Mouse (Mus musculus): ENCODE results near the gene Sprr2e. TPM values are rescaled to one million over a fixed set of nuclear protein-coding genes. Genes with fewer than 3 reads are reported as not detected.

Gene Sprr2e
- not detected in 2 replicates for total RNA-seq (2015; ENCODE audit: low replicate concordance)
- total RNA-seq (2017; ENCODE audit: low replicate concordance) = not detected in 2 replicates

GRCm38 (mm10) chr3:92351843-92352242 is at the start of gene Sprr2e:
Sprr2e (plus strand) TSS chr3:92352143.
- no peak for ATAC-seq (replicated peaks; ENCODE audit: low FRiP score, poor library complexity, severe bottlenecking)

- no peak for ATAC-seq (replicated peaks; ENCODE audit: low FRiP score, poor library complexity, severe bottlenecking)
Observed at GRCm38 (mm10) chr3:92307406-92307805, 44.5 kb upstream of the Sprr2e start.

- ATAC-seq (replicated peaks; ENCODE audit: low FRiP score, poor library complexity, severe bottlenecking) = no peak
Observed at GRCm38 (mm10) chr3:92316320-92316719, 35.6 kb upstream of the Sprr2e start, which contains the start of gene Sprr2b. Sprr2b (plus strand) TSS chr3:92316620.

GRCm38 (mm10) chr3:92317384-92317783 is 34.6 kb upstream of the Sprr2e start:
- ATAC-seq (replicated peaks; ENCODE audit: low FRiP score, poor library complexity, severe bottlenecking) = no peak

GRCm38 (mm10) chr3:92336278-92336677 is 15.7 kb upstream of the Sprr2e start:
- ATAC-seq (replicated peaks; ENCODE audit: low FRiP score, poor library complexity, severe bottlenecking) = no peak

GRCm38 (mm10) chr3:92338840-92339239 is 13.1 kb upstream of the Sprr2e start, which contains the start of gene Sprr2d:
Sprr2d (plus strand) TSS chr3:92339140.
- no peak for ATAC-seq (replicated peaks; ENCODE audit: low FRiP score, poor library complexity, severe bottlenecking)

- ATAC-seq (replicated peaks; ENCODE audit: low FRiP score, poor library complexity, severe bottlenecking) = no peak
Observed at GRCm38 (mm10) chr3:92361619-92362018, 9.7 kb downstream of the Sprr2e start.

GRCm38 (mm10) chr3:92364887-92365286 is 12.9 kb downstream of the Sprr2e start, which contains the start of gene Sprr2f:
Sprr2f (plus strand) TSS chr3:92365187.
- no peak for ATAC-seq (replicated peaks; ENCODE audit: low FRiP score, poor library complexity, severe bottlenecking)

- ATAC-seq (replicated peaks; ENCODE audit: low FRiP score, poor library complexity, severe bottlenecking) = no peak
Observed at GRCm38 (mm10) chr3:92373613-92374012, 21.7 kb downstream of the Sprr2e start.

- ATAC-seq (replicated peaks; ENCODE audit: low FRiP score, poor library complexity, severe bottlenecking) = no peak
Observed at GRCm38 (mm10) chr3:92385385-92385784, 33.4 kb downstream of the Sprr2e start, which contains the start of gene Sprr2h. Sprr2h (plus strand) TSS chr3:92385685.

GRCm38 (mm10) chr3:92394301-92394700 is 42.4 kb downstream of the Sprr2e start:
- no peak for ATAC-seq (replicated peaks; ENCODE audit: low FRiP score, poor library complexity, severe bottlenecking)

Other genes with a start within 250 kb of the Sprr2e start
- not detected in 2 replicates for gene Prr9, start 228.2 kb upstream of the Sprr2e start, total RNA-seq (2015; ENCODE audit: low replicate concordance)
- gene Prr9, start 228.2 kb upstream of the Sprr2e start, total RNA-seq (2017; ENCODE audit: low replicate concordance) = not detected in 2 replicates
- not detected in 2 replicates for gene Lelp1, start 209.4 kb upstream of the Sprr2e start, total RNA-seq (2015; ENCODE audit: low replicate concordance)
- not detected in 2 replicates for gene Lelp1, start 209.4 kb upstream of the Sprr2e start, total RNA-seq (2017; ENCODE audit: low replicate concordance)
- not detected in 2 replicates for gene Sprr2a1, start 136.3 kb upstream of the Sprr2e start, total RNA-seq (2015; ENCODE audit: low replicate concordance)
- gene Sprr2a1, start 136.3 kb upstream of the Sprr2e start, total RNA-seq (2017; ENCODE audit: low replicate concordance) = not detected in 2 replicates
- 0.58 TPM in 1 of 2 replicates, not detected in the other for gene Sprr2a2, start 136.2 kb upstream of the Sprr2e start, total RNA-seq (2015; ENCODE audit: low replicate concordance)
- 0.56 and 0.85 TPM in 2 replicates for gene Sprr2a2, start 136.2 kb upstream of the Sprr2e start, total RNA-seq (2017; ENCODE audit: low replicate concordance)
- not detected in 2 replicates for gene Sprr2a3, start 66.7 kb upstream of the Sprr2e start, total RNA-seq (2015; ENCODE audit: low replicate concordance)
- gene Sprr2a3, start 66.7 kb upstream of the Sprr2e start, total RNA-seq (2017; ENCODE audit: low replicate concordance) = not detected in 2 replicates
- gene Sprr2b, start 35.5 kb upstream of the Sprr2e start, total RNA-seq (2015; ENCODE audit: low replicate concordance) = not detected in 2 replicates
- not detected in 2 replicates for gene Sprr2b, start 35.5 kb upstream of the Sprr2e start, total RNA-seq (2017; ENCODE audit: low replicate concordance)
- gene Sprr2d, start 13.0 kb upstream of the Sprr2e start, total RNA-seq (2015; ENCODE audit: low replicate concordance) = not detected in 2 replicates
- not detected in 2 replicates for gene Sprr2d, start 13.0 kb upstream of the Sprr2e start, total RNA-seq (2017; ENCODE audit: low replicate concordance)
- gene Sprr2f, start 13.0 kb downstream of the Sprr2e start, total RNA-seq (2015; ENCODE audit: low replicate concordance) = not detected in 2 replicates
- not detected in 2 replicates for gene Sprr2f, start 13.0 kb downstream of the Sprr2e start, total RNA-seq (2017; ENCODE audit: low replicate concordance)
- gene Sprr2h, start 33.5 kb downstream of the Sprr2e start, total RNA-seq (2015; ENCODE audit: low replicate concordance) = not detected in 2 replicates
- not detected in 2 replicates for gene Sprr2h, start 33.5 kb downstream of the Sprr2e start, total RNA-seq (2017; ENCODE audit: low replicate concordance)
- not detected in 2 replicates for gene Sprr2i, start 55.8 kb downstream of the Sprr2e start, total RNA-seq (2015; ENCODE audit: low replicate concordance)
- gene Sprr2i, start 55.8 kb downstream of the Sprr2e start, total RNA-seq (2017; ENCODE audit: low replicate concordance) = not detected in 2 replicates
- gene Sprr2j-ps, start 65.9 kb downstream of the Sprr2e start, total RNA-seq (2015; ENCODE audit: low replicate concordance) = not detected in 2 replicates
- not detected in 2 replicates for gene Sprr2j-ps, start 65.9 kb downstream of the Sprr2e start, total RNA-seq (2017; ENCODE audit: low replicate concordance)
- gene Gm9774, start 77.3 kb downstream of the Sprr2e start, total RNA-seq (2015; ENCODE audit: low replicate concordance) = 5.2 and 17.7 TPM in 2 replicates
- gene Gm9774, start 77.3 kb downstream of the Sprr2e start, total RNA-seq (2017; ENCODE audit: low replicate concordance) = 0.34 and 2.9 TPM in 2 replicates
- not detected in 2 replicates for gene Sprr2k, start 80.4 kb downstream of the Sprr2e start, total RNA-seq (2015; ENCODE audit: low replicate concordance)
- gene Sprr2k, start 80.4 kb downstream of the Sprr2e start, total RNA-seq (2017; ENCODE audit: low replicate concordance) = not detected in 2 replicates
- gene Sprr1b, start 86.6 kb downstream of the Sprr2e start, total RNA-seq (2015; ENCODE audit: low replicate concordance) = not detected in 2 replicates
- not detected in 2 replicates for gene Sprr1b, start 86.6 kb downstream of the Sprr2e start, total RNA-seq (2017; ENCODE audit: low replicate concordance)
- gene Sprr3, start 106.6 kb downstream of the Sprr2e start, total RNA-seq (2015; ENCODE audit: low replicate concordance) = not detected in 2 replicates
- not detected in 2 replicates for gene Sprr3, start 106.6 kb downstream of the Sprr2e start, total RNA-seq (2017; ENCODE audit: low replicate concordance)
- gene Sprr1a, start 133.8 kb downstream of the Sprr2e start, total RNA-seq (2015; ENCODE audit: low replicate concordance) = not detected in 2 replicates
- not detected in 2 replicates for gene Sprr1a, start 133.8 kb downstream of the Sprr2e start, total RNA-seq (2017; ENCODE audit: low replicate concordance)
- not detected in 2 replicates for gene Sprr4, start 148.3 kb downstream of the Sprr2e start, total RNA-seq (2015; ENCODE audit: low replicate concordance)
- not detected in 2 replicates for gene Sprr4, start 148.3 kb downstream of the Sprr2e start, total RNA-seq (2017; ENCODE audit: low replicate concordance)
- not detected in 2 replicates for gene 2310046K23Rik, start 182.4 kb downstream of the Sprr2e start, total RNA-seq (2015; ENCODE audit: low replicate concordance)
- not detected in 2 replicates for gene 2310046K23Rik, start 182.4 kb downstream of the Sprr2e start, total RNA-seq (2017; ENCODE audit: low replicate concordance)
- 1.0 TPM in 1 of 2 replicates, not detected in the other for gene Ivl, start 221.6 kb downstream of the Sprr2e start, total RNA-seq (2015; ENCODE audit: low replicate concordance)
- 0.56 TPM in 1 of 2 replicates, not detected in the other for gene Ivl, start 221.6 kb downstream of the Sprr2e start, total RNA-seq (2017; ENCODE audit: low replicate concordance)
- gene Smcp, start 236.9 kb downstream of the Sprr2e start, total RNA-seq (2015; ENCODE audit: low replicate concordance) = not detected in 2 replicates
- gene Smcp, start 236.9 kb downstream of the Sprr2e start, total RNA-seq (2017; ENCODE audit: low replicate concordance) = not detected in 2 replicates